Mouse (Mus musculus) midbrain, embryonic 14.5 days (tissue): Measurements from ENCODE around the gene Ankrd60. TPM values are rescaled to one million over a fixed set of nuclear protein-coding genes. Genes with fewer than 3 reads are reported as not detected.

ENCODE experiments used
- ATAC-seq: fragments of 200-750 bp; cut with Nextera tagmentation; 2 replicates; pipeline ENCODE4 v1.8.0; 2017; ENCODE audit warnings: moderate number of reproducible peaks, moderate library complexity; ENCODE audit not compliant: low FRiP score, low TSS enrichment
- DNase-seq: peaks from one replicate; pipeline ENCODE4 v3.0.0-alpha.2; 2015
- H3K27ac ChIP-seq: fragments of 300-500 bp; sonication (generic); replicated peaks from 2 replicates; pipeline ENCODE4 v1.5.1; 2014; ENCODE audit warnings: mild to moderate bottlenecking, low read depth, low read length, moderate library complexity
- H3K27me3 ChIP-seq: fragments of 300-500 bp; sonication (generic); 2 replicates; pipeline ENCODE4 v1.6.1; 2014; ENCODE audit warnings: low read length, control low read depth, mixed read lengths; ENCODE audit not compliant: control insufficient read depth, insufficient read depth
- H3K36me3 ChIP-seq: fragments of 300-500 bp; sonication (generic); 2 replicates; pipeline ENCODE4 v1.6.1; 2014; ENCODE audit warnings: low read length, control low read depth; ENCODE audit not compliant: control insufficient read depth, insufficient read depth
- H3K4me1 ChIP-seq: fragments of 300-500 bp; sonication (generic); 2 replicates; pipeline ENCODE4 v1.6.1; 2014; ENCODE audit warnings: mild to moderate bottlenecking, antibody characterized with exemption, low read length, control low read depth; ENCODE audit not compliant: control insufficient read depth, insufficient read depth
- H3K4me2 ChIP-seq: fragments of 300-500 bp; sonication (generic); 2 replicates; pipeline ENCODE4 v1.6.1; 2014; ENCODE audit warnings: mild to moderate bottlenecking, low read length, moderate library complexity
- H3K4me3 ChIP-seq: fragments of 300-500 bp; sonication (generic); replicated peaks from 2 replicates; pipeline ENCODE4 v1.5.1; 2014; ENCODE audit warnings: low read depth, low read length
- H3K9ac ChIP-seq: fragments of 300-500 bp; sonication (generic); replicated peaks from 2 replicates; pipeline ENCODE4 v1.6.1; 2014; ENCODE audit warnings: mild to moderate bottlenecking, low read length, moderate library complexity
- H3K9me3 ChIP-seq: fragments of 300-500 bp; sonication (generic); 2 replicates; pipeline ENCODE4 v1.6.1; 2016; ENCODE audit warnings: low read length, control low read depth, mixed read lengths; ENCODE audit not compliant: control insufficient read depth
- WGBS: fragments of 180-500 bp; shearing (Covaris S2); extraction: QIAGEN DNeasy Blood & Tissue Kit; methylation state at CpG from one replicate; pipeline ENCODE4 v1.1.7; 2014; 5-methylcytosine and 5-hydroxymethylcytosine counted together
- polyA plus RNA-seq: library from polyadenylated mRNA; unstranded; fragments of >200 nt; fragmentation: Nextera tagmentation; extraction: Ambion mirVana; gene quantifications from 2 replicates; pipeline ENCODE4 v1.2.1, GENCODE M21; 2014

The Ankrd60 gene
- polyA plus RNA-seq, 1 experiment from 2014 or later = not detected

DNA sequence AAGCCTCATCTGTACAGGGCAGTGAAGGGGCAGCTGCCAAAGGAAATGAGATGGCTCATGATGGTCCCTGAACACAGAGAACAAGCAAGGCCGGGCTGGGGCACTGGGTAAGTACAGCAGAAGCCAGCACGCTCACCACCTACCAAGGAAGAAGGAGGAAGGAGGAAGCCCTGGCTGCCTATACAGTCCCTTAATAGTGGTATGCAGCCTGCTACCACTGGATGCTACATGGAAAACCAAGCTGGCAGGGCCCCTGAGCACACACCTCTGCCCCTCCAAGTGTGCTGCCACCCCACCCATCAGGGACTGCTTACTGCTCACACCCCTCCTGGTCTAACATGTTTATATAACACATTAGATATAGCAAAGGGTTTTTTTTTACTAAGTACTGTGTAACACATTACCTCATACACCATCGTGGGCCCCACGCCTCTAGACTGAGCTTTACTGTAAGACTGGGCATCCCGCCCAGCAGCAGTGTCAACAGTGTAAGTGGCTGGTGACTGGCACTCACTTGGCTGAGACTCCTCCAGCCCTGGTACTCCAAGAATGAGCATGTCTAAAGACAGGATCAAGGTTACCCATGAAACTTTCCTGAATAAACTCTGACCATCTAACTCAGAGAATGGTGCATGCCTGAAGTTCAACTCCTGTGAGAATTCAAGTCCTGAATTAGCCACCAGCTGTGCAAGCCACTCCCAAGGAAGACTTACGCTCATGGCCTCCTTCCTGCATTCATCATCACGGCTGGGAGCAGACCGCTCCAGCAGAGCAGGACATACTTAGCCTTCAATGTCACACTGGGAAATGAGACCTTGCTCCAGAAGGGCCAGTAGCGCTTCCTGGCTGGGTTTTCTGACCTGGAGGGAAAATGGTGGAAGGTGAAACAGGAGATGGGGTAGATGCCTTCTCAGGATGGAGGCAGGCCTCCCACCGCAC, 30.1 kb upstream of the Ankrd60 start:
- Histone ChIP-seq H3K9me3 (no peaks in the 10 kb centered on the region), H3K4me1 (peaks cover 11% of the 10 kb centered on the region), H3K4me2 (no peak overlapping the region), H3K27ac (no peak overlapping the region), H3K9ac (no peak overlapping the region), H3K36me3 (no peaks in the 10 kb centered on the region), H3K27me3 (no peaks in the 10 kb centered on the region), H3K4me3 (no peak overlapping the region)
- ATAC-seq (no peak), DNase-seq (peak; percentile 29)
- 86% methylated on average over 10 of the region's 10 CpGs for WGBS

- 66% methylated on average over 9 of the region's 9 CpGs for WGBS
- Histone ChIP-seq H3K36me3 (no peaks in the 10 kb centered on the region), H3K27me3 (no peaks in the 10 kb centered on the region), H3K27ac (peak overlapping the region; percentile 50), H3K9ac (no peak overlapping the region), H3K9me3 (no peaks in the 10 kb centered on the region), H3K4me2 (no peak overlapping the region), H3K4me3 (no peak overlapping the region), H3K4me1 (peaks cover 11% of the 10 kb centered on the region)
- ATAC-seq (no peak), DNase-seq (no peak)
These were observed 28.2 kb upstream of the Ankrd60 start for GRCm38 (mm10) chr2:173606415-173606804.

- ATAC-seq = peak; percentile 70; the same call in 1 of the 2 replicates
- Histone ChIP-seq H3K4me1 (peaks cover 11% of the 10 kb centered on the region), H3K27me3 (no peaks in the 10 kb centered on the region), H3K36me3 (no peaks in the 10 kb centered on the region), H3K9ac (no peak overlapping the region), H3K27ac (peak overlapping the region; percentile 50), H3K4me3 (no peak overlapping the region), H3K9me3 (no peaks in the 10 kb centered on the region), H3K4me2 (no peak overlapping the region)
- DNase-seq = peak; percentile 76
- WGBS = 39% methylated on average over 12 of the region's 12 CpGs
These were observed 27.7 kb upstream of the Ankrd60 start for GRCm38 (mm10) chr2:173605713-173606414.

DNA sequence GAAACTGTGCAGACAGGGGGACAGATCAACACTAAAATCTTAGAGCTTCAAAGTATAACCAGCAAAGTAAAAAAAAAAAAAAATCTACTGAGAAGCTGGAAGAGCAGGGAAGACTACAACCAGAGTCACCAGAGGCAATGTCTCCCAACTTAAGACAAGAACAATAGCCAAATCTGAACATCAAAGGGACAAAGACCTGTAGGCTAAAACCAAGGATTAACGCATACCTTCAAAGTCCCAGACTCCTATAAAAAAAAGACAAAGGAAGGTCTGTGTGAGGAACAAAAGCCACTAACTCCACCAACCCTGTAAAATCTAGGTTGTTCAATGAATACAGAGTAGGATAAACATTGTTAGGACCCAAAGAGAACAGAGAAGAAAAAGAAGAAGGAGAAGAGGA, 23.7 kb upstream of the Ankrd60 start:
- H3K9ac ChIP-seq = no peak overlapping the region
- DNase-seq (no peak), ATAC-seq (no peak)
- H3K27ac ChIP-seq = no peak overlapping the region
- WGBS = 73% methylated on average over 1 of the region's 1 CpGs
- peaks cover 3% of the 10 kb centered on the region; the same call in 1 of the 2 replicates for H3K36me3 ChIP-seq
- H3K9me3 ChIP-seq = no peaks in the 10 kb centered on the region
- H3K27me3 ChIP-seq = no peaks in the 10 kb centered on the region
- peaks cover 11% of the 10 kb centered on the region for H3K4me1 ChIP-seq
- H3K4me2 ChIP-seq = no peak overlapping the region
- H3K4me3 ChIP-seq = no peak overlapping the region

GRCm38 (mm10) chr2:173595374-173595781, 17.2 kb upstream of the Ankrd60 start:
- H3K36me3 ChIP-seq = no peaks in the 10 kb centered on the region
- H3K9me3 ChIP-seq = no peaks in the 10 kb centered on the region
- H3K4me2 ChIP-seq = no peak overlapping the region
- no peak overlapping the region for H3K9ac ChIP-seq
- no peak overlapping the region for H3K4me3 ChIP-seq
- DNase-seq (peak; percentile 43), ATAC-seq (no peak)
- H3K27ac ChIP-seq = no peak overlapping the region
- 38% methylated on average over 10 of the region's 10 CpGs for WGBS
- H3K27me3 ChIP-seq = no peaks in the 10 kb centered on the region
- H3K4me1 ChIP-seq = peaks cover 8% of the 10 kb centered on the region; the same call in 1 of the 2 replicates

DNA sequence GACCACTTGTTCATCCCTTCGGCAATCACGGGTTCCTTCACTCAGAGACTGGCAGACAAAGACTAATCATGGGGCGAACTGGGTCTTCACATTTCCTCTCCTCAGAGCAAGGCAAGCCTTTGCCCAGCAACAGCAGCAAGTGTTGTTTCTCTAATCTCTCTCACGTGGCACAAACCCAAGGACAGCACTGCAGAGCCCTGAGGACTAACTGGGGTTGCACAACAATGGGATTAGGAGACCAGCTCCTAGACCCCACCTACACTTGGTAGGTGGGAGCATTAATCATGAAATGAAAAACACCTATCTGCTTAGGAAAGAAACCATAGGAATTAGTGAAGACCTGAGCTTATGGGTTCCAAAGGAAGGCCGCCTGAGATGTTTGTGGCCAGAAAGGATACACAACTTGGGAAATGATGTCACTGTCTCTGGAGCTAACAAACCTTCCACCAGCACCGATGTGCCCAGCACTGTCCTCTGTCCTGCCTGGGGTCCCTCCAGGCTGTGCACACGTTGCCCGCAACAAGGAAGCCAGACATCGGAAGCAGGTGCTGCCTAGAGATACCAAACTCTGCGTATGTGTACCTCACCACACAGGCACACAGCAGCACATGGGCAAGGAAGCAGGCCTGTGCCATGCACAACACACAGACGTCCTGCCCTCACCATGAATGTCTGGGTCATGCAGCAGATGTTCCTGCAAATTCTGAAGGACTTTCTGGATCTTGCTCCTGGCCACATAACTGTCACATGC, 16.3 kb upstream of the Ankrd60 start:
- Histone ChIP-seq H3K4me2 (no peak overlapping the region), H3K4me1 (peaks cover 8% of the 10 kb centered on the region; the same call in 1 of the 2 replicates), H3K9me3 (no peaks in the 10 kb centered on the region), H3K9ac (no peak overlapping the region; the same call in 1 of the 2 replicates), H3K36me3 (no peaks in the 10 kb centered on the region), H3K27ac (no peak overlapping the region; the same call in 1 of the 2 replicates), H3K27me3 (no peaks in the 10 kb centered on the region), H3K4me3 (no peak overlapping the region)
- DNase-seq (peak; percentile 24), ATAC-seq (no peak)
- WGBS = 53% methylated on average over 11 of the region's 11 CpGs

- H3K9me3 ChIP-seq = no peaks in the 10 kb centered on the region
- no peaks in the 10 kb centered on the region for H3K36me3 ChIP-seq
- no peak for ATAC-seq
- no peak overlapping the region for H3K4me2 ChIP-seq
- H3K9ac ChIP-seq = no peak overlapping the region; the same call in 1 of the 2 replicates
- peaks cover 8% of the 10 kb centered on the region; the same call in 1 of the 2 replicates for H3K4me1 ChIP-seq
- no peak overlapping the region; the same call in 1 of the 2 replicates for H3K27ac ChIP-seq
- H3K27me3 ChIP-seq = no peaks in the 10 kb centered on the region
- no peak for DNase-seq
- no peak overlapping the region for H3K4me3 ChIP-seq
- 44% methylated on average over 4 of the region's 4 CpGs for WGBS
These were observed 15.7 kb upstream of the Ankrd60 start for GRCm38 (mm10) chr2:173593841-173594240.

DNA sequence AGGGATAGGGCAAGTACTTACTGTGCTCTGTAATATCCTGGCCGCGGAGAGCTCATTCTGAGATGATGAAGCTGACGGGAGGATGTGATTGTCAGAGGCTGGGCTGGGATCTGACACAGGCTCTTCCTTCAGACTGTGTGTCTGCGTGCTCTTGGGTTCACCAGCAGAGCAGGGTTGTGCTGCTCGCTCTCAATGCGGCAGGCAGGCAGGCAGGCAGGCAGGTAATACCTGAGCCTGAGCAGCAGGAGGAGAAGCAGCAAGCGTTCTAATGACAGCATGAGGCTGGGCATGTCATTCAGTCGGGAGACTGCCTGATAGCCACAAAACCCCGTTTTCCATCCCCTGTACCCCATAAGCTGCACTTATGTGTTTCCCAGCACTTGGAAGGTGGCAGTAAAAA, 14.6 kb upstream of the Ankrd60 start:
- Histone ChIP-seq H3K4me3 (no peak overlapping the region), H3K9ac (no peak overlapping the region), H3K27me3 (no peaks in the 10 kb centered on the region), H3K4me2 (no peak overlapping the region), H3K9me3 (no peaks in the 10 kb centered on the region), H3K36me3 (no peaks in the 10 kb centered on the region), H3K27ac (0 out of 2 replicates have a peak overlapping the region, but pooled peaks have one; percentile 32), H3K4me1 (peaks cover 8% of the 10 kb centered on the region; the same call in 1 of the 2 replicates)
- DNase-seq (peak; percentile 33), ATAC-seq (no peak)
- 62% methylated on average over 9 of the region's 9 CpGs for WGBS
